Mouse (Mus musculus): ENCODE data around the gene Prickle1. TPM values are rescaled to one million over a fixed set of nuclear protein-coding genes. Genes with fewer than 3 reads are reported as not detected.

Gene Prickle1
- polyA plus RNA-seq, 1 experiment from 2014 or later: 21.7 TPM

GRCm38 (mm10) chr15:93456005-93456404 is 139.7 kb downstream of the Prickle1 start:
- Histone ChIP-seq H3K27ac (ENCODE audit: low read length) (no peak overlapping the region), H3K27me3 (ENCODE audit: control insufficient read depth, insufficient read depth, low read length) (no peaks in the 10 kb centered on the region), H3K9me3 (replicated peaks; ENCODE audit: control insufficient read depth, low read length) (no peaks in the 10 kb centered on the region), H3K4me2 (ENCODE audit: low read depth, low read length) (no peak overlapping the region), H3K36me3 (ENCODE audit: control insufficient read depth, insufficient read depth, low read length) (no peaks in the 10 kb centered on the region), H3K9ac (ENCODE audit: low read length) (no peak overlapping the region), H3K4me3 (replicated peaks; ENCODE audit: low read length) (no peak overlapping the region), H3K4me1 (ENCODE audit: control insufficient read depth, insufficient read depth, low read length) (no peaks in the 10 kb centered on the region)
- no peak for ATAC-seq (ENCODE audit: insufficient read depth, low FRiP score)

- H3K9me3 ChIP-seq (replicated peaks; ENCODE audit: control insufficient read depth, low read length): no peaks in the 10 kb centered on the region
- no peak overlapping the region for H3K9ac ChIP-seq (ENCODE audit: low read length)
- no peak overlapping the region for H3K4me3 ChIP-seq (replicated peaks; ENCODE audit: low read length)
- no peak for ATAC-seq (ENCODE audit: insufficient read depth, low FRiP score)
- no peaks in the 10 kb centered on the region for H3K27me3 ChIP-seq (ENCODE audit: control insufficient read depth, insufficient read depth, low read length)
- no peaks in the 10 kb centered on the region for H3K4me1 ChIP-seq (ENCODE audit: control insufficient read depth, insufficient read depth, low read length)
- H3K36me3 ChIP-seq (ENCODE audit: control insufficient read depth, insufficient read depth, low read length): no peaks in the 10 kb centered on the region
- H3K4me2 ChIP-seq (ENCODE audit: low read depth, low read length): no peak overlapping the region
- H3K27ac ChIP-seq (ENCODE audit: low read length): no peak overlapping the region
- WGBS: 77% methylated on average over 1 of the region's 1 CpGs
These were observed 142.4 kb downstream of the Prickle1 start for GRCm38 (mm10) chr15:93453296-93453695.

Other genes with a start within 250 kb of the Prickle1 start
- 110 and 118 TPM in 2 replicates for gene Zcrb1, start 197.6 kb downstream of the Prickle1 start, polyA plus RNA-seq (2015; fragmentation: Nextera tagmentation; extraction: Ambion mirVana)
- gene Pphln1, start 197.5 kb downstream of the Prickle1 start, polyA plus RNA-seq (2015; fragmentation: Nextera tagmentation; extraction: Ambion mirVana): 34.3 and 38.6 TPM in 2 replicates

Data from stomach, embryonic 16.5 days (tissue).